Mouse (Mus musculus): ENCODE measurements at regions not wholly inside any gene's neighbourhood (a gene's known extent, or its start where the extent isn't known, plus 50 kb on each side); places are given as distances from the start of the nearest gene placed in this dataset. TPM values are rescaled to one million over a fixed set of nuclear protein-coding genes. Genes with fewer than 3 reads are reported as not detected.
"Not testable (repeated sequence)": the region's sequence is repeated elsewhere in the genome, so short reads cannot be mapped to it uniquely, and the experiment has no call there.

- not testable (repeated sequence) for H3K4me1 ChIP-seq (ENCODE audit: control insufficient read depth, insufficient read depth, low read length); H3K4me3 ChIP-seq (ENCODE audit: low read depth, low read length); H3K27ac ChIP-seq (ENCODE audit: low read length); H3K4me2 ChIP-seq (ENCODE audit: low read length); H3K36me3 ChIP-seq (ENCODE audit: control insufficient read depth, insufficient read depth, low read length); H3K9ac ChIP-seq (ENCODE audit: low read depth, low read length); ATAC-seq; H3K9me3 ChIP-seq (replicated peaks; ENCODE audit: control insufficient read depth, low read length, poor library complexity, severe bottlenecking); H3K27me3 ChIP-seq (ENCODE audit: control insufficient read depth, insufficient read depth, low read depth, low read length)
- WGBS = 50% methylated on average over 1 of the region's 3 CpGs
Measured at GRCm38 (mm10) chr16:65456948-65457347, 63.4 kb upstream of the Pou1f1 start.

DNA sequence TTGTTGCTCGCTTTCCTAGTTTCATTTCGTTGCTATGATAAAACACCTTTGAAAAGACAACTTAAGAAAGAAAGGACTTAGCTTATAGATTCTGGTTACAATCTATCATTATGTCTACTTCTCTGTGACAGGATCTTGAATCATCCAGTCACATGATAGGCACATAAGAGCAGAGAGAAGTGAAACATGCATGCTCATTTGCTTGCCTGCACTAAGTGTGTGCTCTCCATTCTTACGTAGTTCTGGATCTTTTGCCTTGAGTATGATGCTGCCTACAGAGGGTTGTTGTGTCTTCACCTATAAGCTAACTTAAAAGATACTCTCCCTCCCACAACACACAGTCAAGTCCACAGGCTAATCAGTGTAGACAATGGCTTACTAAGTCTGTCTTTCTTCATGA is 62.1 kb upstream of the Pou1f1 start:
- no peaks in the 10 kb centered on the region for H3K27me3 ChIP-seq (ENCODE audit: control insufficient read depth, insufficient read depth, low read depth, low read length)
- no peak for ATAC-seq
- WGBS = 94% methylated on average over 3 of the region's 3 CpGs

GRCm38 (mm10) chr16:65469681-65470080 is 50.6 kb upstream of the Pou1f1 start:
- ATAC-seq = no peak
- Histone ChIP-seq H3K4me3 (ENCODE audit: low read depth, low read length) (no peak overlapping the region), H3K4me2 (ENCODE audit: low read length) (no peak overlapping the region), H3K27me3 (ENCODE audit: control insufficient read depth, insufficient read depth, low read depth, low read length) (no peaks in the 10 kb centered on the region), H3K4me1 (ENCODE audit: control insufficient read depth, insufficient read depth, low read length) (no peaks in the 10 kb centered on the region), H3K9ac (ENCODE audit: low read depth, low read length) (no peak overlapping the region), H3K27ac (ENCODE audit: low read length) (no peak overlapping the region), H3K9me3 (replicated peaks; ENCODE audit: control insufficient read depth, low read length, poor library complexity, severe bottlenecking) (no peaks in the 10 kb centered on the region), H3K36me3 (ENCODE audit: control insufficient read depth, insufficient read depth, low read length) (no peaks in the 10 kb centered on the region)
- WGBS = 90% methylated on average over 4 of the region's 4 CpGs

More for the DNA sequence above, 62.1 kb upstream of the Pou1f1 start:
- Histone ChIP-seq H3K4me3 (ENCODE audit: low read depth, low read length) (no peak overlapping the region), H3K9ac (ENCODE audit: low read depth, low read length) (no peak overlapping the region), H3K27ac (ENCODE audit: low read length) (no peak overlapping the region), H3K36me3 (ENCODE audit: control insufficient read depth, insufficient read depth, low read length) (no peaks in the 10 kb centered on the region), H3K4me1 (ENCODE audit: control insufficient read depth, insufficient read depth, low read length) (no peaks in the 10 kb centered on the region), H3K4me2 (ENCODE audit: low read length) (no peak overlapping the region), H3K9me3 (replicated peaks; ENCODE audit: control insufficient read depth, low read length, poor library complexity, severe bottlenecking) (no peaks in the 10 kb centered on the region)

Small RNA genes lying in the stretch of these regions (microRNA-seq; reads per million reads assigned to microRNA genes)
- gene Gm23659 = not detected

Data from midbrain, embryonic 16.5 days (tissue).